Mouse (Mus musculus): Measurements from ENCODE around the gene 2010111I01Rik. TPM values are rescaled to one million over a fixed set of nuclear protein-coding genes. Genes with fewer than 3 reads are reported as not detected.
A peak's percentile ranks its signal among the peaks of the same experiment; 100 is the strongest.
"Not testable (repeated sequence)": the region's sequence is repeated elsewhere in the genome, so short reads cannot be mapped to it uniquely, and the experiment has no call there.

The 2010111I01Rik gene
- polyA plus RNA-seq, 1 experiment: 117 TPM

DNA sequence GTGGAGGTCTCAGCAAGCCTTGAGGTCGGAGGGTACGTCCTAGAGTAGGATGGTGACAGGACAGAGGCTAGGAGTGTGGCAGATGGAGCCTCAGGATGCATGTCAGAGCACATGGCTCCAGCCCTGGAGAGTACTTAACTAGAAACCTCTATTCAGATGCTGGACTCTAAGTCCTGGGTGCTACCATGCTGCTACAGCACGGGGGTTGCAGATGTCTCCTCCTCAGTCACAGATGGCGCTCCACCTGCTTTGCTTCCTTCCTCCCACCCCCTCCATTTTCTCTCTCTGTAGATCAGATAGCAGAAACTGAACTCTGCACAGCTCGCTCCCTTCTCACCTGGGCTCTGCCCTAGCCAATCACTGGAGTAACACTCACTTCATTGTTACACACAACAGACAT lies 342.1 kb downstream of the 2010111I01Rik start:
- no peak for TF ChIP-seq CTCF (IDR thresholded peaks at IDR 0.05; ENCODE audit: extremely low read depth, insufficient read depth, low read length)
- TF ChIP-seq POLR2A (IDR thresholded peaks at IDR 0.05; ENCODE audit: extremely low read depth, insufficient read depth, low read length): no peak
- no peak overlapping the region for H3K4me3 ChIP-seq (ENCODE audit: insufficient read depth, low read length)
- H3K4me1 ChIP-seq (ENCODE audit: control insufficient read depth, insufficient read depth, low read length): peaks cover 5% of the 10 kb centered on the region
- no peak overlapping the region for H3K27ac ChIP-seq (ENCODE audit: insufficient read depth, low read length)

DNA sequence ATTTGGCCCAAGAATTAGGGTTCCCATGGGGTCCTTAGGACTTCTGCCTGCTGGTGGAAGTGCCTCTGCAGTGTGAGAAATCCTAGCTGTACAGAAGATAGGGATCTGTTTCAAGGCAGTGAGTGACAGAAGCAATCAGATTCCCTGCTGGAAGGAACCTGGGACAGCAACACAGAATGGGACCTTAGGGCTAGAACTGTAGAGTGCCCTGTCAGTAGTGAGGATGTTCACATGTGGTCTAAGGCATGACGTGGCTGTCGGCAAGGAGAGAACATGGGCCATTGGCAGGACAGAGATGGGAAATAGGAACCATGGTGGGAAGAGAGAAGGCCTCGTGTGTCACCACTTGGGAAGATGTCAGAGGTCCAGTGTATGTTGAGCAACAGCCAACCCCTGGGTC lies 344.9 kb downstream of the 2010111I01Rik start:
- H3K4me3 ChIP-seq (ENCODE audit: insufficient read depth, low read length): no peak overlapping the region
- TF ChIP-seq CTCF (IDR thresholded peaks at IDR 0.05; ENCODE audit: extremely low read depth, insufficient read depth, low read length) (no peak), POLR2A (IDR thresholded peaks at IDR 0.05; ENCODE audit: extremely low read depth, insufficient read depth, low read length) (no peak)
- peaks cover 5% of the 10 kb centered on the region for H3K4me1 ChIP-seq (ENCODE audit: control insufficient read depth, insufficient read depth, low read length)
- no peak overlapping the region for H3K27ac ChIP-seq (ENCODE audit: insufficient read depth, low read length)

DNA sequence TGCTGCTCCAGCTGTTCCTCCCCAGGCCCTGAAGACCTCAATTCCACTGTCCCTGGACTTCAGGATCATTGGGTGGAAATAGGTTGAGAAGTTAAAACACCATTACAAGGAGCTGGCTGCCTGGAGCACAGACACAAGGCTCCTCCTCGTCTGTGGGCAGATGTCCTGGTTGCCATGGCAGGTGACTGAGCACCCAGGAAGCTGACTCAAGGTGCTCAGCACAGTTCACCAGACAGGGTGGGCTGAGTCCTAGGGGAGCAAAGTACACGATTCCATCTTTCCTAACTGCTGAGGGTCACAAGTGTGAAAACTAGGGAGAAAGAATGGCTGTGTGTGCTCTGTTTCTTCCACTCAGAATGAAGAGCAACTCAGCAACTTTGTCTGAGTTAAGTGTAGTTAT lies 346.5 kb downstream of the 2010111I01Rik start:
- no peak overlapping the region for H3K4me3 ChIP-seq (ENCODE audit: insufficient read depth, low read length)
- no peak overlapping the region for H3K27ac ChIP-seq (ENCODE audit: insufficient read depth, low read length)
- no peak for TF ChIP-seq CTCF (IDR thresholded peaks at IDR 0.05; ENCODE audit: extremely low read depth, insufficient read depth, low read length)
- H3K4me1 ChIP-seq (ENCODE audit: control insufficient read depth, insufficient read depth, low read length): peaks cover 5% of the 10 kb centered on the region

DNA sequence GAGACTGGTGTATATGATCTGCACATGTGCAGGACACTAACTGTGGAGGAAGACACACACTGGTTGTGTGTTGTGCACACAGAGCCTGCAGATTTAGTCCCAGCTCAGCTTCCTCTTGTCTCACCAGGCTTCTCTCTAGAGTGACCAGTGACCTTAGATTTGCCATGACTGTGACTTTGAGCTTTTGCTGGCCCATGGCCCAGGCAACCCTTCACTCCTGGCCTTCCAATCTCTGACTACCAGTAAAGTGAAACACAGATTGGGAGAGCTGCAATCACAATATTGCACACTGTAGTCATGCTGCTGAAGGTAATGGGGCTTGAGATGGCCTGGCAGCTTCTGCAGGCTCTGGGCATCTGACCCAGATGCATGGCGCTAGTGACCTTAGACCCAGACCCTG lies 348.6 kb downstream of the 2010111I01Rik start:
- H3K4me1 ChIP-seq (ENCODE audit: control insufficient read depth, insufficient read depth, low read length): no peaks in the 10 kb centered on the region
- no peak for TF ChIP-seq POLR2A (IDR thresholded peaks at IDR 0.05; ENCODE audit: extremely low read depth, insufficient read depth, low read length)
- TF ChIP-seq CTCF (IDR thresholded peaks at IDR 0.05; ENCODE audit: extremely low read depth, insufficient read depth, low read length): no peak
- no peak overlapping the region for H3K27ac ChIP-seq (ENCODE audit: insufficient read depth, low read length)

DNA sequence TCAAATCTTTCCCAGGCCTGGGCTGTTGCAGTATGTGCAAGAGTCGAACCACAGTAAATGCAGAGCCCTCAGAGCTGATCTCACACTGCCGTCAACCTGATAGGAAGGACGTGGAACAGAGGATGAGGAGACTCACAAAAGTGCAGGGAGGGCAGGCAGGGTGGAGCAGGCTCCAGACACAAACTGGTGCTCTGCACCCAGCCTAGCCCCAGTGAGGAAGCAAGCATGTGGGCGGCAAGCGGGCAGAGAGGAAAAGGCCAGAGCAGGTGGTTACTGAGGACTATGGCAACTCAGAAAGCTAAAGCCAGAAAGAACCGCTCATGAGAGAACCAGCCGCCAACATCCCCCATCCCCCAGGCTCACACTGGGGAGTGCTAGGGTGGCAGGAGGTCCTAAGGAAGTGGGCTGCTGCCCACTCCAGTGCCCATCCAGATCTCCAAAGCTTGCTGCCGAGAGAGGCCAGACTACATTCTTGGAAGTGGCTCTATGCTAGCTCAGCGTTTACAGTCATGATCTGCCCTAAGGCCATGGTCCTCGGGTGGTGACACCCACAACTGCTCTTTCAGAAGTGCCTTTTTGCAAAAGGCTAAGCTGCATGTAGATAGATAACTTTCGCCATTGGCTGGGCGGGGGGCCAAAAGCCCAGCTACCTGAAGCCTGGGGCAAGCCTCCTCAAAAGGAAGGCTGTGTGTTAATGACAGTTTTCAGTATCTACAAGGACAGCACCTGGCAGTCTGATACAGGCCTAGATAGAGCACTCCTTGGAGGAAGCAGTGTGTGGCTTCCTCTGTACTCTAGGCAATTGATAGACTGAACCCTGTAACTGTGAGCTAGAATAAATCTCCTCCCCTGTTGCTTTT lies 349.3 kb downstream of the 2010111I01Rik start:
- Histone ChIP-seq H3K27ac (ENCODE audit: insufficient read depth, low read length) (no peak overlapping the region), H3K4me3 (ENCODE audit: insufficient read depth, low read length) (no peak overlapping the region)
- no peak for TF ChIP-seq CTCF (IDR thresholded peaks at IDR 0.05; ENCODE audit: extremely low read depth, insufficient read depth, low read length)
- no peak for TF ChIP-seq POLR2A (IDR thresholded peaks at IDR 0.05; ENCODE audit: extremely low read depth, insufficient read depth, low read length)

More for the DNA sequence above, 348.6 kb downstream of the 2010111I01Rik start:
- no peak overlapping the region for H3K4me3 ChIP-seq (ENCODE audit: insufficient read depth, low read length)

DNA sequence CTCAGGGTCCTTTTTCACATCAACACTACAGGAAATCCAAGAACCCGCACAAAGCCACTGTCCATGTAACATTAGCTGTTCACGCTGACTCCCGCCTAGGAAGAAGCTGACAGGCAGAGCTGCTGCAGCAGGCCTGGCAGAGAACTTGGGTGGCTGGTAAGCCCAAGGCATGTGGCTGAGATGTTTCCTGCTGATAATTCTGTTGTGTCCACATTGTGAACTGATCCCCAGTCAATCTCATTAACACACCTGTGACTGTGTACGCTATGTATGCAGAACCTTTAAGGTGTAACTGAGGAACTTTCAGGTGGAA lies 349.9 kb downstream of the 2010111I01Rik start:
- no peak overlapping the region for H3K4me3 ChIP-seq (ENCODE audit: insufficient read depth, low read length)

More for the DNA sequence above, 349.3 kb downstream of the 2010111I01Rik start:
- H3K4me1 ChIP-seq (ENCODE audit: control insufficient read depth, insufficient read depth, low read length): peaks cover 1% of the 10 kb centered on the region; the same call in 1 of the 2 replicates

DNA sequence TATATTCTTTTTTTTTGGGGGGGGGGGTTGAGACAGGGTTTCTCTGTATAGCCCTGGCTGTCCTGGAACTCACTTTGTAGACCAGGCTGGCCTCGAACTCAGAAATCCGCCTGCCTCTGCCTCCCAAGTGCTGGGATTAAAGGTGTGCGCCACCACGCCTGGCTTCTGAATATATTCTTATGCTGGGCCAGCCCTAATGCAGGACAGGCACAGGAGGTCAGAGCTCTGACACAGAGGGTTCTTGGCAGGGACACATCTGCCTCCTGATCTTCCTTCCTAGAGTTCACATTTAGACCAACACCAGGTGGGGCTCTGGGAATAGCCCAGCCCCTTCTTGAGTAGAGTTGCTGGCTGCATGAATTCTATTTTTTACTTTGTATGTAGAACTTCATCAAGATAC lies 350.4 kb downstream of the 2010111I01Rik start:
- not testable (repeated sequence) for H3K27ac ChIP-seq (ENCODE audit: insufficient read depth, low read length)

More for the DNA sequence above, 349.9 kb downstream of the 2010111I01Rik start:
- no peak overlapping the region for H3K27ac ChIP-seq (ENCODE audit: insufficient read depth, low read length)
- TF ChIP-seq CTCF (IDR thresholded peaks at IDR 0.05; ENCODE audit: extremely low read depth, insufficient read depth, low read length) (no peak), POLR2A (IDR thresholded peaks at IDR 0.05; ENCODE audit: extremely low read depth, insufficient read depth, low read length) (no peak)
- peaks cover 1% of the 10 kb centered on the region; the same call in 1 of the 2 replicates for H3K4me1 ChIP-seq (ENCODE audit: control insufficient read depth, insufficient read depth, low read length)

DNA sequence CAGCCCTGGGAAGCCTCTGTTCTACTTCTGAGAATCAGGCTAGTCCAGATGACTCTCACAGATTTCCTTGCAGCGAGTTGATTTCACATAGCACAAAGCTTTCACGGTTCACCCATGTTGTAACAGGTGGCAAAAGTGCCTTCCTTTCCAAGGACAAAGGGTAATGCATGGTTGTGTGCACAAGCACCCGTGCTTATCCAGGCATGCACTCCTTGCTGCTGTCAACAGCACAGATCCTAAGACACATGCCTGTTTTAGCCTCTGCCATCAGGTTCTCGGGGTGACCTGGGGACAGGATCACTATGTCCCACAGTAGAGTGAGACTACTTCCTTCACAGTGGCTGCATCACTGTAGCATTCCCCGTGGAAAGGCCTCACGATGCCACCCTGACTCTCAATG lies 351.1 kb downstream of the 2010111I01Rik start:
- Histone ChIP-seq H3K27ac (ENCODE audit: insufficient read depth, low read length) (no peak overlapping the region), H3K4me3 (ENCODE audit: insufficient read depth, low read length) (no peak overlapping the region), H3K4me1 (ENCODE audit: control insufficient read depth, insufficient read depth, low read length) (peaks cover 1% of the 10 kb centered on the region; the same call in 1 of the 2 replicates)
- no peak for TF ChIP-seq POLR2A (IDR thresholded peaks at IDR 0.05; ENCODE audit: extremely low read depth, insufficient read depth, low read length)
- TF ChIP-seq CTCF (IDR thresholded peaks at IDR 0.05; ENCODE audit: extremely low read depth, insufficient read depth, low read length): no peak

More for the DNA sequence above, 350.4 kb downstream of the 2010111I01Rik start:
- not testable (repeated sequence) for H3K4me1 ChIP-seq (ENCODE audit: control insufficient read depth, insufficient read depth, low read length); H3K4me3 ChIP-seq (ENCODE audit: insufficient read depth, low read length)

DNA sequence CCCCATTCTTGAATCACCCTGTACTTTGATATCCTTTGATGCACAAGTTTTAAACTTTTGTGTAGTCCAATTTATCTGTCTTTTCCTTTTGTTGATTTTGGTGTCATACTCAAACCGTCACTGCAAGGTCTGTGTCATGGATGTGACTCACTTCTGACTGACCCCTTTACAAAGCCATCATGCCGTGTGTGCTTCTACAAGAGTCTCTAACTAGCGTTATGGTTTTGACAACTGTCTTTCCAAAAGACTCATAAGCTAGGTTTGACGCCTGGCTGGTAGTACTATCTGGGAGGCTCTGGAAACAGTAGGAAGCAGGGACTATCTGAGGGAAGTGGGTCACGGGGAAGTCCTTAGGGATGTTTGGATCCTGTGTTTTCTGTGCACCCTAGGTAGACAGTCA lies 351.7 kb downstream of the 2010111I01Rik start:
- Histone ChIP-seq H3K4me3 (ENCODE audit: insufficient read depth, low read length) (no peak overlapping the region), H3K4me1 (ENCODE audit: control insufficient read depth, insufficient read depth, low read length) (peaks cover 1% of the 10 kb centered on the region; the same call in 1 of the 2 replicates), H3K27ac (ENCODE audit: insufficient read depth, low read length) (peak overlapping the region; percentile 72; the same call in 1 of the 2 replicates)
- TF ChIP-seq CTCF (IDR thresholded peaks at IDR 0.05; ENCODE audit: extremely low read depth, insufficient read depth, low read length): no peak
- TF ChIP-seq POLR2A (IDR thresholded peaks at IDR 0.05; ENCODE audit: extremely low read depth, insufficient read depth, low read length): no peak

DNA sequence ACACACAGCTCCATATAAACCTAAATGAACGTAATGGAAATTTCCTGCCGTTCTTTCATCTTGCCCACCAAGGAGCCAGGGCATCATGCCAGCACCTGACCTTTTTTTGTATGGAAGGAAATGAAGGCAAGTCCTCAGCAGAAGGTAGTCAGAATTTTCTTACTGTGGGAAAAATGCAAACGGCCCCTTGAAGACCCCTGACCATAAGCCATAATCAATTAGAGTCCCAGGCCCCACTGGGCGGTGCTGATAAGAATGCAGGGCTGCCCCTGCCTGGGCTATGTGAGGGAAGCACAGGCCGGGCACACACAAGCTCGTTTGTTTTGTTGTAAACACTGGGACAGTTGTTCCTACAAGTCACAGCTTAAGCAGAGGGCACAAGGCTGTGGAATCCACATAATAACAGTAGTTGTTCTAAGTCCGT lies 353.0 kb downstream of the 2010111I01Rik start:
- Histone ChIP-seq H3K27ac (ENCODE audit: insufficient read depth, low read length) (peak overlapping the region; percentile 72), H3K4me1 (ENCODE audit: control insufficient read depth, insufficient read depth, low read length) (peaks cover 1% of the 10 kb centered on the region; the same call in 1 of the 2 replicates), H3K4me3 (ENCODE audit: insufficient read depth, low read length) (no peak overlapping the region)
- TF ChIP-seq CTCF (IDR thresholded peaks at IDR 0.05; ENCODE audit: extremely low read depth, insufficient read depth, low read length): no peak
- no peak for TF ChIP-seq POLR2A (IDR thresholded peaks at IDR 0.05; ENCODE audit: extremely low read depth, insufficient read depth, low read length)
